Mouse (Mus musculus) neutrophil, adult 83 days (primary cell): ENCODE data around the gene Ube2e1. TPM values are rescaled to one million over a fixed set of nuclear protein-coding genes. Genes with fewer than 3 reads are reported as not detected.

Experiments used
- total RNA-seq, 2 experiments: library from RNA; stranded (reverse); gene quantifications; one replicate each; pipeline ENCODE4 v1.2.4; 2023

The Ube2e1 gene
- total RNA-seq, result 10 to 100 TPM; 38.7 to 45.9 TPM

DNA sequence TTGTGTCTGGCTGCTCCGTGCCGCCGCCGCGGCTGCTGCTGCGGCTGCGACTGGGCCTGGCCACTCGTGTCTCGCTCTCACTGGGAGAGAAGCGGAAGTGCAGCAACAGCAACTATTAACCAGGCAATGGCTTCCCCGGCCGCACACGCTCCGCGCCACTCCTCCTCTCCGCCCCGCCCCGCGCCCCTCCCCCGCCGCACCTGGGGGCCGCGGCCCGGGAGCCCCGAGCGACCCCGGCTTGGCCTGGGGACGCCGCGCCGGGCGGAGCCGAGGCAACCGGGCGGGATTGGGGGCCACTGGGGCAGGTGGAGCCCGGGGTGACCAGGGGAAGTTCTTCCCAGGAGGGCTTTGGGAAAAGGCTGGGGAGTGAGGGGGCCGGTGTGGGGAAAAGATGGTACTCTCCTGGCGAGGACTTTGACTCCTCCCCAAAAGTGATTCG, at the start of gene Ube2e1:
Gene Ube2e1 (minus strand): TSS at position 167 of the 439 bp plus-strand sequence.

DNA sequence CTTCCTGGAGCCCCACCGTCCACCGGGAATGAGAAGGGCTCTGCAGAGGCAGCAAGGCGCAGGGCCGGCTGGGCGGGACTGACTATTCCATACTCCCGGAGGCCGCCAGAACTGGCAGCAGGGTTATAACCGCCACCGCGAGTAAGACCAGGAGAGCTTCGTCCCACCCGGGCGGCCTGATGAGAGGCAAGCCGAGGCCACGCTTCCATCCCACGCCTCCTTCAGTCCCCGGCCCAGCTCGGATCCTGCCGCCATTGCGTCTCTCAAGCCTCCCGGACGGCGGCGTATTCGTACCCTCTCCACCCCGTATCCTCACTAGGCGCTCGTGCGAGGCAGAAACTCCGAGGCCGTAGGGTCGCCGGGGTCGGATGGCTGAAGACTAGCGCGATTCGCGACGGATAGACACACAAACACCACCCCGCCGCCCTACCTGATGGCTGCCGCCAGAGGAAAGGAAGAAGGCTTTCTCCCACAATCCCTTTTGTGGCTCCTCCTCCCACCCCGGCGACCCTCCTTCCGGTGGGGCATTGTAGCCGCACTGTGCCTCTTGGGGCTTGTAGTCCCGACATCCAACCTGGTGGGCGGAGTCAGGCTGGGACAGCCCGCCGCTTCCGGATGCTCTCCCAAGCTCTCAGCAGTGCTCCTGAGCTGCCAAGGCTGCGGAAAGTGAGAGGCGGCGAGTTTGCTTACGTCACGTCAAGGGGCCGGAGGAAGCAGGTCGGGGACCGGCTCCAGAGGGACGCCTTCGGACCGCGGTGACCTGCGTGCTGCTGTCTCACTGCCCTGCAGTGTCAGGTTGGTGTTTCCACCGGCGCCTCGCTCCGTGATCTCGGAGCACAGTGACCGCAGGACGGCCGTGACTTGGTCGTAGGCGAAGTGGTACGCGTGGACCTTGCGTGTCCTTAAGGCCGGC, 60.9 kb downstream of the Ube2e1 start, which contains the start of the genes Nkiras1 and Rpl15:
Gene Nkiras1 (plus strand): TSS at position 608 of the 913 bp plus-strand sequence.
Gene Rpl15 (minus strand): TSS at position 863 of the 913 bp plus-strand sequence.

DNA sequence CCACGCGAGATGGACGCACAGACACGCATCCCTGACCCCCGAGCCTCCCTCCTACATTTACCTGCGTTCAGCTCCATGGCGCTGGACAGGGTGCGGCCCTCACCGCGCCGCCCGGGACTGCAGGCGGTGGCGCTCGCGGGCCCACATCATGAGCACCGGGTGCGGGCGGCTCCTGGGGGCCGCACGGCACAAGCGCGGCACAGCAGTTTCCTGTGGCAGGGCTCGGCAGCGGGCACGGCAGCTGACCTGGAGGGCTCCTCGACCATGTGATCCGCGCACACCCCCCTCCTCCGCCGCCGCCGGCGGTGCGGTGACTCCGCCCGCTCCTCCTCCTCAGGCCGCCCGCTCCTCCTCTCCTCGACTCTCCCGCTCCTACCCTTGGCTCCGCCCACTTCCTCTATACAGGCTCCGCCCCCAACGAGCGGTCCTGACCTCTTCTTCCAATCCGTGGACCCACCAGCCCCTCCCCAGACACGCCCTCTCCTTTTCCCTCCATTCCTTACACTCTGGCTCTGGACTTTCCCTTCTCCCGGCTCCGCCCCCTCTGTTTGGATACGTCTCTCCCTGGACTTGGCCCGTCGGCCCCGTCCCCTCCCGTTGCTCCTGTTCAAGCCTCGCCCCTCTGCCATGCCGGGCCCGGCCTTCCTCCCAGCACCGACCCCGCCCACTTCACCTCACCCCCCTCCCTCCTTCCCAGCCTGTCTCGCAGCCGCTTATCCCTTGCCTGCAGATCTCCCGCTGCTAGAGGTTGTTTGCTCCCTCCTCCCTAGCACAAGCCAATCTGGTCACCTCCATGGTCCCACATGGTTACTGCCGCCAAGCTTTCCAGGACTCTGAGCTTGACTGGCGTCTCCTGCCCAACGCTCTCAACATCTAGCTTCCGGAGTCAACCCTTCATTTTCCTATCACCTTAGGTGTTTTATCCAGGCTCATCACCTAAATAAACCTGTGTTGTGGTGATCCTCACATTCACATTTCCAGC, 92.6 kb downstream of the Ube2e1 start, which contains the start of gene Nr1d2:
Gene Nr1d2 (minus strand): TSS at position 378 of the 982 bp plus-strand sequence.

Other genes starting within 250 kb of the Ube2e1 start
- 1 to 10 TPM; 4.3 to 6.2 TPM for gene Nr1d2, start 92.7 kb downstream of the Ube2e1 start, total RNA-seq
- gene Nkiras1, start 60.7 kb downstream of the Ube2e1 start, total RNA-seq, result 1 to 10 TPM; 6.1 to 6.5 TPM
- 100 to 1,000 TPM; 599 to 670 TPM for gene Rpl15, start 60.5 kb downstream of the Ube2e1 start, total RNA-seq